Mouse (Mus musculus) kidney, adult 2 months (tissue): ENCODE measurements around the gene Yipf2.

ENCODE experiments used
- CTCF ChIP-seq: fragments of 200-500 bp; conservative IDR thresholded peaks from 2 replicates; pipeline ENCODE4 v1.5.1; 2011; ENCODE audit warnings: low read depth, mild to moderate bottlenecking, control low read depth, low read length, moderate library complexity, mixed read lengths; ENCODE audit not compliant: insufficient read depth, insufficient read length
- POLR2A ChIP-seq: fragments of 200-500 bp; IDR thresholded peaks from one replicate; pipeline ENCODE4 v1.6.1; 2011; ENCODE audit warnings: low read depth, low read length, control low read depth

- no peak for TF ChIP-seq CTCF
- TF ChIP-seq POLR2A, result no peak
Observed at GRCm38 (mm10) chr9:21585401-21585800, 7.2 kb downstream of the Yipf2 start.
